Mouse (Mus musculus) heart, postnatal 14 days (tissue): ENCODE data around the gene Oas1g. TPM values are rescaled to one million over a fixed set of nuclear protein-coding genes. Genes with fewer than 3 reads are reported as not detected.
"Not testable (repeated sequence)": the region's sequence is repeated elsewhere in the genome, so short reads cannot be mapped to it uniquely, and the experiment has no call there.

Experiments used
- DNase-seq, 2 experiments: peaks; one replicate each; pipeline ENCODE4 v3.0.0; 2021 to 2022
- intact Hi-C: fragments of 180-260 bp; cut with DNase I; formaldehyde crosslinking; loops from one replicate; pipeline ENCODE4 v1.15.1; 2025
- long read RNA-seq, 2 experiments: library from polyadenylated mRNA; stranded (forward); transcript quantifications; one replicate each; pipeline ENCODE4 v2.0.0; 2021
- total RNA-seq, 2 experiments: library from RNA; stranded (reverse); gene quantifications; 2 replicates each; pipeline ENCODE4 v1.2.3; 2021

Oas1g gene
- not detected for total RNA-seq
- long read RNA-seq, experiment 1, result 0 reads
- long read RNA-seq, experiment 2, result 0 reads

DNA sequence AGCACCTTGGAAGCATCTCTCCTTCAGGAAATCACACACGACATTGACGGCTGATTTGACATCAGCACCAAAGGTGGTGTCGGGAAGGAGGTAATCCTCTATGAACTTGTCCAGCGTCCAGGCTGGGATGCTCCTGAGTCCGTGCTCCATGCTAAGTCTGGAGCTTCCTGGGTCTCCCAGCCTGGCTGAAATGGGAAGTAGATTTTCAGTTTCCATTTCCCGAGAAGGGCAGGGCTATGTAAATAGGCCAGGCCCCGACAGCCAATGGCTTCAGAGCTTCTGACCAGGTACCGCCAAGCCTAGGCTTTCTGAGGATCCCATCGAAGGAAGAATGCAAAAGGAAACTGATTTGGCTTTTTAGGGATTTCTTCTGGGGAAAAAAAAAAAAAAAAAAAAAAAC, at the start of gene Oas1g:
TSS of gene Oas1g (minus strand) at position 201 of the 400 bp plus-strand sequence.
- intact Hi-C loops, result loop anchor here (2.0 kb wide), 1 partner anchor 15 kb away; no protein-coding TSS in a partner anchor
- not testable (repeated sequence) for DNase-seq

DNA sequence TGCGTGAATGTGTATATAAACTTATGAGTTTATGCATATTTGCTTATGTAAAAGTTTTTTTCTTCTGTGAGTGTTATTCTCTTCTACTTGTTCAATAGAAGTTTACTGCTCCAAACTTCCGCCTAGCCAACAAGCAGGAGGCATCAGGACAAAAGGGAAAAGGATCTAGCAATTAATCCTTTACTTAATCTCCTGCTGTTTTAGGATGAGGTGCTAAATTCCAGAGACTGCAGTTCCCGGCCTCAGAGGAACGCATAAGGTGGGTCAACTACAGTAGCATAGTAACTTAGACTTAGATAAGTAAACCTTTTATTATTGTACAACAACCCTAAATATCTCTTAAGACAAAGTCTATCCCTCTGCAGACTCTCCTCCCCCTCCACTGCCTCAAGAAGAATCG, 46.6 kb upstream of the Oas1g start:
- intact Hi-C loops, result no loop called here

DNA sequence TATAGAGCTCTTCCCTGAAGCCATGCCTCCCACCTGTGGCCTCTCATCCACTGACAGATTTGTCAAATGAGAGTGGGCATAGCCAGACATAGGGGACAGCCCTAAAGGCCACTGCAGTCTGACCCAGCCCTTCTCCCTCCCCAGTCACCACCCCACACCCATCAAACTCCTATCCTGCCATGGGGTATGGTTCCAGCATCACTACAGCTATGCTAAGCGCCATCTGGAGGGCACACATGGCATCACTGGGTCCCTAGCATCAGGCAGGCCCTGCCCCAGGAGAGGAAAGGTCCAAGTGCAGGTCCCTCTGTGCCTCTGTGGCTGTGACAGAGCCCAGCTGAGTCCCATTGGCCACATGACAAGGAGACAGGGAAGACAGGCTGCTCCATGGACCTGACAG, 39.6 kb upstream of the Oas1g start:
- DNase-seq, result no peak
- intact Hi-C loops, result loop anchor here (5.0 kb wide), 1 partner anchor 105 kb away; no protein-coding TSS in a partner anchor

More for the DNA sequence above, 46.6 kb upstream of the Oas1g start:
- no peak for DNase-seq

DNA sequence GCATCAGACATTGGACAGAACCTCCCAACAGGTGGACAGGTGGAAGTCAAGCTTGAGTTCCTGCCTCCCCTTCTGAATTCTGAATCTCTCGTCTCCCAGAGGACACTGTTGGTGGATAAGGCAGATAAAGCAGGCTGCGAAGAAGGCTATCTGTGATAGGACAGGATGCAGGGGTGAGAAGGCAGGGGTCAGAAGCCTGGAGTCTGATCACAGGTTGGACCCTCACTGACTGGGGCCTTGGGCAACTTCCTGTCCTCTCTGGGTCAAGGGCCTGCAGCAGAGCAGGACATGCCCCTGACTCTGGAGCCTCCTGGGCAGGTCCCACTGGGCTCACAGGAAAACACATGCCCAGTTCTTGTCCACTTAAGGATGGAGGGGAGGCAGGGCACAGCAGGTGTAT, 38.9 kb upstream of the Oas1g start:
- intact Hi-C loops, result loop anchor here (5.0 kb wide), 1 partner anchor 104 kb away; no protein-coding TSS in a partner anchor
- DNase-seq, result not testable (repeated sequence)

DNA sequence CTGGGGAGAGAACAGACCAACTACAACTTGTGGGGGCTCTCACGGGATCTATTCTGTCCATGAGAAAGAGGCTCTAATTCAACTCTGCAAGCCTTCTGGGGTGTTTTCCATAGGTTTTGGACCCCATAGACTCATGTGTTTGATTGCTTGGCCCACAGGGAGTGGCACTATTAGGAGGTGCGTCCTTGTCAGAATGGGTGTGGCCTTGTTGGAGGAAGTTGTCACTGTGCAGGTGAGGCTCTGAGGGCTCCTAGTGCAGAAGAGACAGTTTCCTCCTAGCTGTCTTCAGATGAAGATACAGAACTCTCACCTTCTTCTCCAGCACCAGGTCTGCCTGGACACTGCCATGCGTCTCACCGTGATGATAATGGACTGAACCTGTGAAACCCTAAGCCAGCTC, 37.1 kb upstream of the Oas1g start:
- DNase-seq, intact Hi-C loops: not testable (repeated sequence)

DNA sequence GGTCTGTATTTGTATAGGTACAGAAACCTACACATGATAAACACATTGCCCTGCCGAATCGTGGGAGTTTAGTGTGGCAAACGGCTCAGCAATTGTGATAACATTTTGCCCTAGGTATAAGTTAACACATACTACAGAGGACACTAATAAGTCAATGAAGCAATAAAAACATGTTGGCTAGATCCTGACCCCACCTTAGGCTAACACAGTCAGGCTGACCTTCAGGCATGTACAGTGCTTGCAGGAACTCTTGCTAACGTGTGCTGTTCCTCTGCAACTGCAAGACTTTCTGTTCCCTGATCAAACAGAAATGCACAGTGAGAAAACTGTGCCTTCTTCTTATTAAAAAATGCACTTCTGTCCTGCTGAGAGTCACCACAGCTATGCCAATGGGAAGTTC, 36.6 kb upstream of the Oas1g start:
- intact Hi-C loops, result no loop called here
- no peak for DNase-seq

DNA sequence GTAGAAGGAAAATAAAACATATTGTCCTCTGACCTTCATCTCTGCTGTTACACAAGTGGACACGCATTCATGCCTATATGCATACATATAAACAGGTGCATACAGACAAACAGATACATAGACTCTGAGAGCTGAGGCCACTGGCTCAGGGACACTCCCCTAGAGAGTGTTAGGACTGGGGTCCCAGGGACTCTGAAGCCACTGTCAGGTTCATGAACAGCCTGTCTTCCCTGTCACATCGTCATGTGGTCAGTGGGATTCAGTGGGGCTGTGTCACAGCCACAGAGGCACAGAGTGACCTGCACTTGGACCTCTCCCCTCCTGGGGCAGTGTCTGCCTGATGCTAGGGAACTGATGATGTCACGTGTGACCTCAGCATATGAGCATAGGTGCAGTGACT, 32.9 kb upstream of the Oas1g start:
- intact Hi-C loops, result no loop called here
- DNase-seq, result no peak

DNA sequence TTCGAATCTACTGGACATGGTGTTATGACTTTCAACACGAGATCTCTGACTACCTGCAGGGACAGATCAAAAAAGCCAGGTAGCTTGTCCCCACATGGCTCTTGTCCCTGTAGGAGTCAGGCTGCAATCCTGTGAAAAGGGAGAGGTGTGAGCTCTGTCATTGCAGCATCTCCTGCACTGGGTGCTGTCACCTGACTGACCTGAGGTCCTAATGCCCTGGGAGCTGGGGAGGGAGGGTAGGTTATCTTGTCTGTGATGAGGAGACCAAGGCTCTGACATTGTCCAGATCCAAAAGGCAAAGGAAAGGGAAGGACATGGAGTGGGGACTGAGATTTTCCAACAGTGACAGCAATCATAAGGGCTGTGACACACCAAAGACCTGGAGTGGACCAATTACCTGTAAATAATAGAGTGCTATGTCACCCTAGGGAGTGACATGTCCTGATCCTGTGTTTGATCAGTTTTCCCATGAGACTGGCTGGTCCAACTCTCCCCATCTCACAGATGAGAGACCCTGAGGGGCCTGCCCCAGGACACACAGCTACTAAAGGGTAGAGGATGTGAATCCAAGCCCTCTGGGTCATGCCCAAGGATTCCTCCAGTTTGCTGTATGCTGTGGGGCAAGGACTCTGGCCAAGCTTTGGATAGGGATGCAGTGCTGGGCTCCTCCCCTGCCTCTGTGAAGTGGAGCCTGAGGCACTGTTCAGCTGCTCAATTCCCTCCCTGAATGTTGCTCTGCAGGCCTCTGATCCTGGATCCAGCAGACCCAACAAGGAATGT, 31.9 kb upstream of the Oas1g start:
- not testable (repeated sequence) for DNase-seq

DNA sequence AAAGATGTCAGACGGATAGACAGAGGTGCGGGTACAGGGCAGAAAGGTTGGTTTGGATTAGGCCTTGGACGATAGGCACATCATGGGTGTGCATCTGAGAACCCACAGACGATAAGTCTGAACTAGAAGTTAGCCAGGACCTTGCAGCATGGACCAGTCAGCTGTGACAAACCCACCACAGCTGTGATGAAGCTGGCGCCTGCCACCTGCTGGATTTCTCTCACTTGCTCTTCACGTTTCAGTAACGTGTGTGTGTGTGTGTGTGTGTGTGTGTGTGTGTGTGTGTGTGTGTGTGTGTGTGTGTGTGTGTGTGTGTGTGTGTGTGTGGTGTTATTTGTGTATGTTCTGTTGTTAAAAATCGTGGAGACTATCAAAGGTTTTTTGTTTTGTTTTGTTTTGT, 26.8 kb upstream of the Oas1g start, which contains the start of gene Oas1d:
TSS of gene Oas1d (plus strand) at position 333 of the 400 bp plus-strand sequence.
- intact Hi-C loops, DNase-seq: not testable (repeated sequence)

More for the DNA sequence above, 31.9 kb upstream of the Oas1g start:
- intact Hi-C loops, result not testable (repeated sequence)

DNA sequence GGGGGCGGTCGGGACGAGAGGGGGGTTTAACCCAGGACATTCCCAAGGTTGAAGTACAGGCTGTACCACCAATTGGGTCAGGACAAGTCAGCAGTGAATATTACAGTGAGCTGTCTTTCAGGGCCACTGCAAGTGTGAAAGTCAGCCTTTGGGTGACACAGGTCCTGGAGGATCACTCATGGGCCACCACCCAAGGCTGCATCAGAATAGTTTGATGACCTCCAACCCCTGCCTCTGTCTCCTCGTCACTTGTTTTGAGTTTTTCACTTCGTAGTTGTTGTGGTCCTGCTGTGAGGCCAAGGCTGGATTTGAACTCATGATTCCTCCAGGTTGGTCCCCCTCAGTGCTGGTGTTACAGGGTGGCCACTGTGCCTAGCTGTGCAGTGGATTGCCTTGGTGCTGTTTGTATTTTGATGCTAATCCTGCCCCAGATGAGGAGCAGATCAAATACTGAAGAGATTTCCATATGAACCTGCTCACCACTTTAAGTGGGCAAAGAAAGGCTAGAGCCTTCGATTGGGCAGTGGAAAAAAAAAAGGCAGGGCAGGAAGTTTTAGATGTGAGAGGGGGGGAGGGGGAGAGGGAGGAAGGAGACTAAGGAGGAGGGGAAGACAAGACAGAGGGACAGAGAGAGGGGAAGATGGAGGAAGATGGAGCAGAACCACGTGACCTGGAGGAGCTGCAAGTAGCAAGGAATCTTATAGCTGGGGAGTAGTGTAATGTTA, 20.9 kb upstream of the Oas1g start:
- no peak for DNase-seq
- intact Hi-C loops, result no loop called here

DNA sequence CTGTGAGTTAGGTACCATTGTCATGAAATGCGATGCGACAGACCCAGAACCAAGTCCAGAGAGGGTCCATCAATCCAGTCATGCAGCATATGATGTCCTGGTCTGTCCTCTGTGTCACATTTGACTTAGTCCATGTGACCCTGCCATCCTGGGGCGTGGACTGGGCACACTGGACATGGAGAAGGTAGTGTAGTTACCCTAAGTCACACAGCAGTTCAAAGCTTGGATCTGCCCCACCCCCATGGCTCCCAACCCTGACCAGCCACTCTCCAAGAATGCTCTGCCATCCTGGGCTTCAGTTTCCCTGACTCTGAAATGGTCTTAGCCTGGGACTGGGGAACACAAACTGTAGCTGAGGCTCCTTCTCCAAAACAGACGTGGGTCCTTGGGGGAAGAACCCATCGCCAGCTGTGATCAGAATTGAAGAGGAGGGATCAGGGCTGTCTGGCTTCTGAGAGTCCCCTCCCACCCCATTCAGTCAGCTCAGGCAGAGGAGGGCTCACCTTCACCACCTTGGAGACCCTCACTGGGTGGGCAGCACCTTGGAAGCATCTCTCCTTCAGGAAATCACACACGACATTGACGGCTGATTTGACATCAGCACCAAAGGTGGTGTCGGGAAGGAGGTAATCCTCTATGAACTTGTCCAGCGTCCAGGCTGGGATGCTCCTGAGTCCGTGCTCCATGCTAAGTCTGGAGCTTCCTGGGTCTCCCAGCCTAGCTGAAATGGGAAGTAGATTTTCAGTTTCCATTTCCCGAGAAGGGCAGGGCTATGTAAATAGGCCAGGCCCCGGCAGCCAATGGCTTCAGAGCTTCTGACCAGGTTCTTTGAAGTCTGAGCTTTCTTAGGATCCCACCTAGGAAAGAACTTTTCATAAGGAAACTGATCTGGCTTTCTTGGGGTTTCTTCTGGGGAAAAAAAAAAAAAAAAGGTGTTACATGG, 19.6 kb upstream of the Oas1g start, which contains the start of gene Oas1a:
TSS of gene Oas1a (minus strand) at position 731 of the 943 bp plus-strand sequence.
- DNase-seq, result not testable (repeated sequence)

DNA sequence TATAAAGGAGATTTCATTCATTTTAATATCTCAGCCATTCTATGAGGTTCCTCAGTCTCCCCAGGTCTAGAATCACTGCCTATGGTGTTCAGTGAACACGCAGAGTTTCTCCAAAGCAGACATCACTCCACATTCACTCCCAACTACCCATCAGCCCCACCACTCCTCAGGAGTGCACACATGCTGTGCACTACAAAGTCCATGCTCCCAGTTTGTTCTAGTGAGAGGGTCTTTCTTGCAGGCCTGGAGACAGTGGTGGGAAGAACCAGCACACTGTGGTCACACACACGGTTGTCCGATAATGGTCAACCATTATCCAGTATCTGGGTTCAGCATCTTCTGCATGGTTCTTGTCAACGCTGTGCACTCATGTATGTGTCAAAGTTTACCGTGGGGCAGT, 14.6 kb upstream of the Oas1g start:
- no peak for DNase-seq
- intact Hi-C loops, result loop anchor here (2.0 kb wide), 1 partner anchor 15 kb away; the partner anchor contains the start of gene Oas1g

More for the DNA sequence above, 19.6 kb upstream of the Oas1g start, which contains the start of gene Oas1a:
- intact Hi-C loops, result not testable (repeated sequence)

DNA sequence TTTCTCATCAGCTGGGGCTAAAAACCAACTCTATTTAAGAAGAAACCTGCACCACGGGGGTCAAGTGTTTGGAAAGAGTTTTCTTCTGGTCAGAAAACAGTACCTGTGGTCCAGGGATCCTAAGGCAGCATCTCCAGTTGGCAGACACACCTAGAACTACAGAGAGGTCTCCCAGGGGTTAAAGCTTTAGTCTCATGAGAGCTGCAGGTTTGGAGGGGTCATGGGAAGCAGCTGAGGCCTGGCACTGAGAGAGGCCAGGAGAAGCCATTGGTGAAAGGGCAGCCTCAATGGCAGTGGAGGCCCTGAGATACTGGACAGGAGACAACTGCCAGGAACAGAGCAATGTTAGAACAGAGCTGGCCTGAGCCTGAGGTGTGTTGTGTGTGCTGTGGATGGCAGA, 13.3 kb upstream of the Oas1g start:
- intact Hi-C loops, result no loop called here
- no peak for DNase-seq

DNA sequence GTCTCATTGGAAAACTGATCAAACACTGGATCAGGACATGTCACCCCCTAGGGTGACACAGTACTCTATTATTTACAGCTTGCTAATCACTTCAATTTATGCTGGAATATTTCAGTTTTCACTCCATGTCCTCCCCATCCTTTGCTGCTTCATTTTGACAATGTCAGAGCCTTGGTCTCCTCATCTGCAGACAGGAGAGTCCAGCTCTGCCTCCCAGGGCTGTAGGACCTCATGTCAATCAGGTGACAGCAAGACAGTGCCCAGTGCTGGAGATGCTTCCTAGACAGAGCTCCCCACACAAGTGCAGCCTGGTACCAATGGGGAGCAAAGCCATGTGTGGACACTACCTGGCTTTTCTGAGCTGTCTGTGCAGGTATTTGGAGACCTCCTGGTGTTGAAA, 11.3 kb upstream of the Oas1g start:
- DNase-seq, result no peak
- intact Hi-C loops, result loop anchor here (1.0 kb wide), 1 partner anchor 19 kb away; no protein-coding TSS in a partner anchor

DNA sequence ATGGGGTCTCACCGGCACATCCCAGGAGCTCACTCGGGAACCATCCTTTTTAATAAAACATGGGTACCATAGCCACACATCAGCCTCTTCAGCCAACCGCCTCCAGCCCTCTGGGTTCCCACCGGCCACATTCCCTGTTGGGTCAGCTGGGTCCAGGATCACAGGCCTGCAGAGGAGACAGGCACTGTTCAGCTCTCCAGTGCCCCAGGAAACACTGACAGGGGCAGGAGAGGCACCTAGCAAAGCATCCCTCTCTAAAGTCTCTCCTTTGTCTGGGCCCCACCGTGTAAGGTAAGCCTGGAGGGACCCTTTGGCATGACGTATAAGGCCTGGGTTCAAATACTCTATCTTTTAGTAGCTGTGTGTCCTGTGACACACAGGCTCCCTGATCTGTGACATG, 10.9 kb upstream of the Oas1g start:
- intact Hi-C loops, result loop anchor here (1.0 kb wide), 1 partner anchor 19 kb away; no protein-coding TSS in a partner anchor
- DNase-seq, result no peak

DNA sequence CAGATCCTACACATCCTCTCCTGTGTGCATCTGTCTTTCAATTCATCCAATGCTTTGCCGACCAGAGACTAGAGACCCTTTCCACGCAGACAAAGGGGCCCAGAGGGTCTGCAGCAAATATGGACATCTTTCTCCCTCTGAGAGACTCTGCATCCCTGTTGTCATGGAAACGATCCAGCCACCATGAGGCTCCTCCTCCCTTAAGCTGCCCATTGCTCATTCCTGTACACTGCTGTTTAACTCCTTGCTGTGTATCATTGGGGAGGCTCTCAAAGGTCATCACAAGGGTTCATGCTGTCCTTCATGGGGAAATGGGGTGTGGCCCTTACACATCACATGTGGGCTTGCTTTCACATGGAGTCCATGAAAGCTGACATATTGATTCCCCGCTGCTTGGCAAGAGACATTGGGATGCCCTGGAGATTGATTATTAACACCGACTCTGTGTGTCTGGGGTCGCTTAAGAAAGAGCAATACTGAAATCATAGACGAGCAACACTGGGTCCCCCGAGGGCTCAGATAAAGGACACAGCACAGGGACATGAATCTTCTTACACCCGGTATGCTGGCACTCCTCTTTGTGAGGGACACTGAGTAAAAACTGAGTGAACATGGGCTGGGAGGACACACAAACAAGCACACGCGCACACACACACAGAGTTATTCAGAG, 8.0 kb upstream of the Oas1g start:
- intact Hi-C loops, result no loop called here
- no peak for DNase-seq

DNA sequence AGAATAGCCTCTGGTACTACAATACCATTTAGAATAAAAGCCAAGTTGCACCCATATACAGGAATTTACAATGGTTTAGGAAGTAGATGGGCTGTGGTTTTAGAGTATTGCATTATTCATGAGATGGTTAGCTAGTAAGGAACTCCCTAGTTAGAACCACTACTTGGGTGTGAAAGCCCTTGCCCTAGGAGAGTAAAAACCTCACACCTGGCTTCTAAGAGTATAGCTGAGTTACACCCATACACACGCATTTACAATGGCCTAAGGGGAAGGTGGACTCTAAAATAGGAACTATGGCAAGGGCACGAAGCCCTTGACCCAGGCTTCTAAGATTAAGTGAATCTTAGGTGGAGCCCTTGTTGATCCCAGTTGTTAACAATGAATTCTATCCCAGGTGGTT, 7.3 kb upstream of the Oas1g start:
- intact Hi-C loops, DNase-seq: not testable (repeated sequence)

DNA sequence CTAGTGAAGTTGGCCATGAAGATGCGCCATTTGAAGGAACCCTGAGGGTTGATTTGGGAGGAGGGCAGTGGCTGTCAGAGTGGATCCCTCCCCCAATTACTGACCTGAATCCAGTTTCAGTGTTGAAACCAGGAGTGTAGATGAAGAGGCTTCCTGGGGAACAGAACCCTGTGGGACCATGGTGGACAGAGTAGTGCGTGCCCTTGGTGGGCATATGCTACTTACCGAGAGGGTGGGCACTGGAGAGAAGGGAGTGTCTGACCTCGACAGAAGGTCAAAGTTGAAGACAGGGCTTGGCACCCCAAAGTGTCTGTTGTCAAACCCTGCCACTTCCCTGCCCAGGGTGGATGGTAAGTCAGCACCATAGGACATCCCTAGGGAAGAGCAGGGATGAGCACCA, 6.5 kb upstream of the Oas1g start:
- DNase-seq, intact Hi-C loops: not testable (repeated sequence)

DNA sequence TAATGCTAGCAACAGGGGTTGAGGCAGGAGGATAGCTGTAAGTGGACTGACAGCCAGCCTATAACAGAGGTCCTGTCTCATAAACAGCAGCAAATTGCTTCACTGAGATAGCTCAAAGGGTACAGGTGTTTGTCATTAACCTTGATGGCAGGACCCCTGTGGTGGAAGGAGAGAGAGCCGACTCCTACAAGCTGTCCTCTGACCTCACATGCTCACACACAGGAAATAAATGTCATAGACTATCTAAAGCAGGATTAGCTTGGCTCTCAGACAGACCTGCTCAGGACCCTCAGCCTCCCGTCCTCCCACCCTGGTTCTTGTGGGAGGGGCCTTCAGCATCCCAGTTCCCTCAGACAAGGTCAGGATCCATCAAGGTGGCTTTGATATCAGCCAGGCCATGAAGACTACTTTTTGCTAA, 4.8 kb upstream of the Oas1g start:
- intact Hi-C loops, result loop anchor here (1.0 kb wide), 1 partner anchor 107 kb away; no protein-coding TSS in a partner anchor
- no peak for DNase-seq
